Mouse (Mus musculus): Measurements from ENCODE around the gene Gm38100. TPM values are rescaled to one million over a fixed set of nuclear protein-coding genes. Genes with fewer than 3 reads are reported as not detected.

Gene Gm38100
- total RNA-seq, 2 experiments from 2014 or later, result not detected

DNA sequence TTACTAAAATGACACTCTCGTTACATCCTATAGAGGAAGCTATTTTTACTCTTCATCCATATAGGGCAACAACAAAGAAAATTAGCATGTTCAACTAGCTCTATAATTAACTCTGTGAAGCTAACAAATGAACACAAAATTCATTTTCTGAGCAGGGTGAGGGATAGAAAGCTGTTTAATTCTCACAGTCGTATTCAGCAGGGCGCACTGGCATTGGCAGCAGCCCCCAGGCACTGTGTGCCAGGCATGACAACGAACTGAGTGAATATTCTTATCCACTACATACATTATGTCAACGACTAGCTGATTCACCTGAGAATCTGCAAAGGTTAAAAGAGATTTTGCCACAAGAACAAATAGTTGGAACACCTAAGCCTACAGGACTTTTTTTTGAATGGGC is 50.6 kb downstream of the Gm38100 start:
- DNase-seq, result no peak

Other genes with a start within 250 kb of the Gm38100 start
- 1 to 10 TPM; 4.0 to 4.6 TPM for gene Opn3, start 227.6 kb upstream of the Gm38100 start, total RNA-seq (2021)
- 1 to 10 TPM; 2.1 to 3.2 TPM for gene Chml, start 227.4 kb upstream of the Gm38100 start, total RNA-seq (2021)
- not detected for gene Wdr64, start 221.7 kb upstream of the Gm38100 start, total RNA-seq (2021)
- gene Exo1, start 39.7 kb upstream of the Gm38100 start, total RNA-seq (2021), result under 1 TPM in 1 of 2 experiments, not detected in 1; 0.64 TPM
- not detected for gene Rbm8a2, start 58.8 kb downstream of the Gm38100 start, total RNA-seq (2021)